Mouse (Mus musculus): Measurements from ENCODE around the gene Tex2. TPM values are rescaled to one million over a fixed set of nuclear protein-coding genes. Genes with fewer than 3 reads are reported as not detected.
"Not testable (repeated sequence)": the region's sequence is repeated elsewhere in the genome, so short reads cannot be mapped to it uniquely, and the experiment has no call there.

The Tex2 gene
- polyA plus RNA-seq, 1 experiment from 2014 or later, result 11.5 TPM

DNA sequence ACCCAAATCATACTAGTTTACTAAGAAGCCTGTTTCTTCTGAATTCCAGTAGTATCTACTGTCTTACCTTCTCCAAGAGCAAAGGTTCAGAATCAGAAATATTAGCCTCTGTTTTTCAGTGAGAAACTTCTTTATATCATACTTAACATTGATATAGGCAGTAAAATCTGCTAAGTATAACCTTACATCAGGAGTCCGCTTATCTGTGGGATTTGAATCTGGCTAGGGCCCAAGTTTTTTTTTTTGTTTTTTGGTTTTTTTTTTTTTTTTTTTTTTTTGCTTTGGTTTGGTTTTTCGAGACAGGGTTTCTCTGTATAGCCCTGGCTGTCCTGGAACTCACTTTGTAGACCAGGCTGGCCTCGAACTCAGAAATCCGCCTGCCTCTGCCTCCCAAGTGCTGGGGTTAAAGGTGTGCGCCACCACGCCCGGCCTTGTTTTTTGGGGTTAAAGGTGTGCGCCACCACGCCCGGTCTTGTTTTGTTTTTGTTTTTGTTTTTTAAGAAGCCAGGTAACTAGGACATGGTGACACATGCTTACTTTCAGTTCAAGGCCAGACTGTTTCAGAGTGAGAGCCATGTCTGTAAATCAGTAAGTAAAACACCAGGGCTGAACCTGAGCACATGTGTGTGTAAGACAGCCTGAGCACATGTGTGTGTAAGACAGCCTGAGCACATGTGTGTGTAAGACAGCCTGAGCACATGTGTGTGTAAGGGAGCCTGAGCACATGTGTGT lies 35.4 kb downstream of the Tex2 start:
- not testable (repeated sequence) for H3K36me3 ChIP-seq (ENCODE audit: control insufficient read depth, insufficient read depth, low read length); H3K4me3 ChIP-seq (ENCODE audit: low read length); H3K27ac ChIP-seq (ENCODE audit: low read length); H3K9me3 ChIP-seq (ENCODE audit: control insufficient read depth, low read length); H3K27me3 ChIP-seq (ENCODE audit: control insufficient read depth, insufficient read depth, low read depth, low read length); ATAC-seq (ENCODE audit: low read depth); H3K4me2 ChIP-seq (ENCODE audit: low read depth, low read length); H3K9ac ChIP-seq (ENCODE audit: low read length)
- WGBS, result 92% methylated on average over 10 of the region's 10 CpGs
- H3K4me1 ChIP-seq (replicated peaks; ENCODE audit: control insufficient read depth, insufficient read depth, low read length), result peaks cover 24% of the 10 kb centered on the region

- H3K9ac ChIP-seq (ENCODE audit: low read length), result no peak overlapping the region
- H3K27me3 ChIP-seq (ENCODE audit: control insufficient read depth, insufficient read depth, low read depth, low read length), result no peaks in the 10 kb centered on the region
- H3K36me3 ChIP-seq (ENCODE audit: control insufficient read depth, insufficient read depth, low read length), result no peaks in the 10 kb centered on the region
- no peak overlapping the region for H3K27ac ChIP-seq (ENCODE audit: low read length)
- H3K4me2 ChIP-seq (ENCODE audit: low read depth, low read length), result no peak overlapping the region
- 70% methylated on average over 9 of the region's 9 CpGs for WGBS
- peaks cover 32% of the 10 kb centered on the region for H3K4me1 ChIP-seq (replicated peaks; ENCODE audit: control insufficient read depth, insufficient read depth, low read length)
- ATAC-seq (ENCODE audit: low read depth), result no peak
- no peaks in the 10 kb centered on the region for H3K9me3 ChIP-seq (ENCODE audit: control insufficient read depth, low read length)
- no peak overlapping the region for H3K4me3 ChIP-seq (ENCODE audit: low read length)
Measured at GRCm38 (mm10) chr11:106574456-106574855, 38.8 kb downstream of the Tex2 start.

DNA sequence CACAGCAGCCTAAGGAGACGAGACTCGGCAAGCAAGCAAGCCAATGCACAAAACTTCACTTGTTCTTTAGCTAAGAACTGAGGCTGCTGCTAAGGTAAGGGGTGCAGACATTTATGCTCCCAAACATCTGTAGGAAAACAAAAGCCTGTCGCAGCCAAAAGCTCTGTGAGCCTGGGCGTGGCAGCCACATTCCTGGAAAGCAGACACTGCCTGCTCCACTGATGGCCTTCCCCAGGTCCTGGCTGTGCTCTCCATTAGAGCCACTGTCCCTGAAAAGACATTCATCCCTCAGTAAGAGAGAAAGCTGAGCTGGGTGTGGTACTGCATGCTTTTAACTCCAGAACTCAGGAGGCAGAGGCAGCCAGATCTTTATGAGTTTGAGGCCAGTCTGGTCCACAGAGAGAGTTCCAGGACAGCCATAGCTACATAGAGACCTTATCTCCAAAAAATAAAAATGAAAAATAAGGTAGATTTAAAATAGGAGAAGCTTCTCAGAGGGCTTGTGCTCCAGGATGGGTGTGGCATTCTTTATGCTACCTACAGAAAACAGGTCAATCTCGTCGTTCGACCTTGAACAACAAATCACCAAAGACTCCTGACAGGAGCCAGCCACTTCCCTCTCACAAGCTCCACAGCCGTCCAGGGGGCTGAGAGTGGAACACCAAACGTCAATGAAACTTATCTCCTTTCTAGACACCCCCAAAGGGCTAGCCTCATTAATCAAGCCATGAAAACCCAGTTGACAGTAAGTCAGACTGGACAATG lies 39.6 kb downstream of the Tex2 start:
- H3K4me3 ChIP-seq (ENCODE audit: low read length), result no peak overlapping the region
- H3K4me1 ChIP-seq (replicated peaks; ENCODE audit: control insufficient read depth, insufficient read depth, low read length), result peaks cover 29% of the 10 kb centered on the region
- peak overlapping the region; percentile 42; the same call in 1 of the 2 replicates for H3K9ac ChIP-seq (ENCODE audit: low read length)
- no peaks in the 10 kb centered on the region for H3K36me3 ChIP-seq (ENCODE audit: control insufficient read depth, insufficient read depth, low read length)
- H3K4me2 ChIP-seq (ENCODE audit: low read depth, low read length), result peak overlapping the region; percentile 42
- ATAC-seq (ENCODE audit: low read depth), result peak; percentile 13; the same call in 1 of the 2 replicates
- H3K27ac ChIP-seq (ENCODE audit: low read length), result peak overlapping the region; percentile 77
- WGBS, result 41% methylated on average over 9 of the region's 9 CpGs
- no peaks in the 10 kb centered on the region for H3K9me3 ChIP-seq (ENCODE audit: control insufficient read depth, low read length)
- no peaks in the 10 kb centered on the region for H3K27me3 ChIP-seq (ENCODE audit: control insufficient read depth, insufficient read depth, low read depth, low read length)

GRCm38 (mm10) chr11:106572958-106573357 lies 40.3 kb downstream of the Tex2 start:
- Histone ChIP-seq H3K4me2 (ENCODE audit: low read depth, low read length) (peak overlapping the region; percentile 42), H3K36me3 (ENCODE audit: control insufficient read depth, insufficient read depth, low read length) (no peaks in the 10 kb centered on the region), H3K27me3 (ENCODE audit: control insufficient read depth, insufficient read depth, low read depth, low read length) (no peaks in the 10 kb centered on the region), H3K4me3 (ENCODE audit: low read length) (no peak overlapping the region), H3K27ac (ENCODE audit: low read length) (peak overlapping the region; percentile 77), H3K4me1 (replicated peaks; ENCODE audit: control insufficient read depth, insufficient read depth, low read length) (peaks cover 29% of the 10 kb centered on the region), H3K9ac (ENCODE audit: low read length) (peak overlapping the region; percentile 42), H3K9me3 (ENCODE audit: control insufficient read depth, low read length) (no peaks in the 10 kb centered on the region)
- 23% methylated on average over 9 of the region's 9 CpGs for WGBS
- ATAC-seq (ENCODE audit: low read depth), result peak; percentile 62

DNA sequence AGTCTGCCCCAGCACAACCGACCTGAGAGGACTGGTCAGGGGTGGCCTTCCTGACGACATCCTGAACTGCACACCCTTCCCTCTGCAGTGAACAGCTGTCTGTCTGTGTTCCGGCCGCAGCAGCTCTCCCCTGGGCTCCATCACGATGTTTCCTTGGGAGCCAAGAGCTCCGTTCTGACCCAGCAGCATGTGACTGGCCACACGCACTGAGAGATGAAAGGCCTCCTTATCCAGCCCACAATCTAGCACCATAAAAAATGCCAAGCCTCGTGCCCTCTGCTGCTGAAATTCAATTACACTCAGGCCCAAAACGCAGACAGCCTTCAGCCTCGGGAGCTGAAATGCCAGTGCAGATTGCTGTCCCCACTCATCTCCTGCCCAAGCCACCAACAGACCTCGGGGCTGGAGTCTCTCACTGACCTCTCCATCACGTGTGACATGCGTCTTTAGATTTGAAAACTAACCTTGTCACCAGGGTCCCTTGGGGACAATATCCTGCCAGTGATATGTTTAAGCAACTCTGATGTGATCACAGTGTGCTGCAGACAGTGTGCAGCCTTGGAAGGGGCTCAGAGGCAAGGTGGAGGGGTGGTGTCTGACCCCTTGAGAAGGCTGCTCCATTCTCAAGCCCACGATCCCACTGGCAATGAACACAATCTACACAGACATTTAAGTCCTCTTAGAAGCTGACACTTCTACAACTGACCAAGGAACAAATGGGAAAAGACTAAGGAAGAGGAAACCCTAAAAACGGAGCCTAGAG lies 41.0 kb downstream of the Tex2 start:
- peaks cover under 1% of the 10 kb centered on the region; the same call in 1 of the 2 replicates for H3K36me3 ChIP-seq (ENCODE audit: control insufficient read depth, insufficient read depth, low read length)
- WGBS, result 27% methylated on average over 15 of the region's 15 CpGs
- no peaks in the 10 kb centered on the region for H3K27me3 ChIP-seq (ENCODE audit: control insufficient read depth, insufficient read depth, low read depth, low read length)
- H3K4me1 ChIP-seq (replicated peaks; ENCODE audit: control insufficient read depth, insufficient read depth, low read length), result peaks cover 29% of the 10 kb centered on the region
- ATAC-seq (ENCODE audit: low read depth), result peak; percentile 62
- no peak overlapping the region; the same call in 1 of the 2 replicates for H3K27ac ChIP-seq (ENCODE audit: low read length)
- no peak overlapping the region for H3K4me3 ChIP-seq (ENCODE audit: low read length)
- no peak overlapping the region; the same call in 1 of the 2 replicates for H3K9ac ChIP-seq (ENCODE audit: low read length)
- no peaks in the 10 kb centered on the region for H3K9me3 ChIP-seq (ENCODE audit: control insufficient read depth, low read length)
- peak overlapping the region; percentile 42; the same call in 1 of the 2 replicates for H3K4me2 ChIP-seq (ENCODE audit: low read depth, low read length)

DNA sequence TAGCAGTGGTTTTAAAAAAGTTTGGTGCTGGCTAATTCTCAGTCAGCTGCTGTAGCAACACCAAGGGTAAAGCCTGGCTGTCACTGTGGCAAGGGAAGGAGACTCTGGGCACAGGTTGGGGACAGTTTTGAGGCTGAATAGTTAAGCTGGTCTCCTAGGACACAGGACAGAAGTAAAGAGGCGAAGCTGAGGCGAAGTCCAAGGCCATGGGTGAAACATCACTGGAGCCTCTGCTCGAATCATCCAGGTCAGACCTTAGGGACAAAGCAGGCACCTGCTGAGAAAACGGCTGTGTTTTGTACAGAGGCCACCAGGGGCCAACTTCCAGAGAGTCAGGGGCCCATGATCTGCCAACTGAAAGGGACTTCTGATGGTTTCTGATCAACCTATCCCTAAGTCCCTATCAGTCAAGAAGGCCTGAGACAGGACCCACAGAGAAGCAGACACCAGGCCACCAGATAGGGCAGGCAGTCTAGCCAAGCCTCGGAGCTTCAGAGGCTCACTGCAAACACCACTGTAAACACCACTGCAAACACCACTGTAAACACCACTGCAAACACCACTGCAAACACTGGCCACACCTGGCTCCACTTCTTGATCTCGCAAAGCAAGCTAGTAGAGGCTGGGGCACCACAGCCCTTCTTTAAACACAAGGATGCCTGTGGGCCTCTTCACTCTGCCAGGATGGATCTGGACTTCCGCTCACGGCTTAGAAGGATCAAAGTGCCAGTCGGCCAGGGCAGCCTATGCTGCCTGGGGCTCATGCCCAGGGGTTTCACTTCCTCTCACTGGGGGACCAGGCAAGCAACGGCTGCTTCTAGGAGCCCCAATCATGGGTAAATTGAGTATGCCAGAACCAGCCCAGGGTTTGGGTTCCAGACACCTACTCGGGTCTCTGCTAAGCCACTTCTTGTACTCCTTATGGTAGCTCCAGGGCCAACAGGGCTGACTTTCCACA lies 41.9 kb downstream of the Tex2 start:
- no peak for ATAC-seq (ENCODE audit: low read depth)
- Histone ChIP-seq H3K27ac (ENCODE audit: low read length) (no peak overlapping the region), H3K27me3 (ENCODE audit: control insufficient read depth, insufficient read depth, low read depth, low read length) (no peaks in the 10 kb centered on the region), H3K4me3 (ENCODE audit: low read length) (no peak overlapping the region), H3K4me1 (replicated peaks; ENCODE audit: control insufficient read depth, insufficient read depth, low read length) (peaks cover 29% of the 10 kb centered on the region), H3K9ac (ENCODE audit: low read length) (no peak overlapping the region), H3K4me2 (ENCODE audit: low read depth, low read length) (no peak overlapping the region), H3K36me3 (ENCODE audit: control insufficient read depth, insufficient read depth, low read length) (peaks cover 7% of the 10 kb centered on the region; the same call in 1 of the 2 replicates), H3K9me3 (ENCODE audit: control insufficient read depth, low read length) (no peaks in the 10 kb centered on the region)
- 69% methylated on average over 11 of the region's 11 CpGs for WGBS

- H3K36me3 ChIP-seq (ENCODE audit: control insufficient read depth, insufficient read depth, low read length), result peaks cover 7% of the 10 kb centered on the region; the same call in 1 of the 2 replicates
- H3K9ac ChIP-seq (ENCODE audit: low read length), result no peak overlapping the region
- H3K27ac ChIP-seq (ENCODE audit: low read length), result no peak overlapping the region
- H3K4me3 ChIP-seq (ENCODE audit: low read length), result no peak overlapping the region
- H3K27me3 ChIP-seq (ENCODE audit: control insufficient read depth, insufficient read depth, low read depth, low read length), result no peaks in the 10 kb centered on the region
- H3K9me3 ChIP-seq (ENCODE audit: control insufficient read depth, low read length), result no peaks in the 10 kb centered on the region
- WGBS, result 83% methylated on average over 14 of the region's 14 CpGs
- no peak for ATAC-seq (ENCODE audit: low read depth)
- H3K4me2 ChIP-seq (ENCODE audit: low read depth, low read length), result no peak overlapping the region
- H3K4me1 ChIP-seq (replicated peaks; ENCODE audit: control insufficient read depth, insufficient read depth, low read length), result peaks cover 19% of the 10 kb centered on the region
Measured at GRCm38 (mm10) chr11:106568329-106568960, 44.8 kb downstream of the Tex2 start.

Measured in lung, embryonic 16.5 days (tissue).